Mouse (Mus musculus) layer of hippocampus, postnatal 10 days (tissue): ENCODE measurements around the gene Ankrd31. TPM values are rescaled to one million over a fixed set of nuclear protein-coding genes. Genes with fewer than 3 reads are reported as not detected.
A peak's percentile ranks its signal among the peaks of the same experiment; 100 is the strongest.
"Not testable (repeated sequence)": the region's sequence is repeated elsewhere in the genome, so short reads cannot be mapped to it uniquely, and the experiment has no call there.

Experiments used
- DNase-seq, 2 experiments: peaks; one replicate each; pipeline ENCODE4 v3.0.0; 2021; ENCODE audit warnings: low spot score in 2 of 2
- total RNA-seq, 2 experiments: library from RNA; stranded (reverse); gene quantifications; 2 replicates each; pipeline ENCODE4 v1.2.3; 2021

The Ankrd31 gene
- total RNA-seq, 2 experiments from 2014 or later = 0.18 to 0.66 TPM

GRCm38 (mm10) chr13:96936173-96936777 lies 188.2 kb downstream of the Ankrd31 start:
- DNase-seq = no peak

GRCm38 (mm10) chr13:96937059-96937558 lies 189.0 kb downstream of the Ankrd31 start:
- DNase-seq = no peak

GRCm38 (mm10) chr13:96939680-96940079 lies 191.6 kb downstream of the Ankrd31 start:
- DNase-seq = no peak

- DNase-seq = not testable (repeated sequence)
Observed at GRCm38 (mm10) chr13:96941481-96941880, 193.4 kb downstream of the Ankrd31 start.

- peak; percentile 60 to 69 for DNase-seq
Observed at GRCm38 (mm10) chr13:96943571-96943970, 195.5 kb downstream of the Ankrd31 start.

GRCm38 (mm10) chr13:96945748-96946147 lies 197.7 kb downstream of the Ankrd31 start:
- DNase-seq = no peak

GRCm38 (mm10) chr13:96947722-96948121 lies 199.7 kb downstream of the Ankrd31 start:
- DNase-seq = no peak

- DNase-seq = no peak
Observed at GRCm38 (mm10) chr13:96951880-96952279, 203.8 kb downstream of the Ankrd31 start.

GRCm38 (mm10) chr13:96956466-96956865 lies 208.4 kb downstream of the Ankrd31 start:
- no peak for DNase-seq

Other genes starting within 250 kb of the Ankrd31 start
- 10 to 100 TPM in 1 of 2 experiments, 1 to 10 TPM in 1; 9.8 to 10.2 TPM for gene Polk, start 205.7 kb upstream of the Ankrd31 start, total RNA-seq
- gene Col4a3bp, start 205.7 kb upstream of the Ankrd31 start, total RNA-seq = 10 to 100 TPM; 59.4 to 60.0 TPM
- gene Hmgcr, start 77.3 kb upstream of the Ankrd31 start, total RNA-seq = 100 to 1,000 TPM; 268 to 334 TPM
- gene Gcnt4, start 176.4 kb downstream of the Ankrd31 start, total RNA-seq = 1 to 10 TPM; 1.1 to 1.4 TPM